Mouse (Mus musculus) C2C12 (cell line): ENCODE measurements around the gene Kif16b.

Source experiments
- CTCF ChIP-seq: IDR thresholded peaks from one replicate; pipeline ENCODE4 v1.5.1; 2011; ENCODE audit not compliant: control insufficient read depth, insufficient read depth, insufficient read length
- USF1 ChIP-seq: IDR thresholded peaks from one replicate; pipeline ENCODE4 v1.6.1; 2011; ENCODE audit warnings: low read depth, mild to moderate bottlenecking, control low read depth, moderate library complexity

DNA sequence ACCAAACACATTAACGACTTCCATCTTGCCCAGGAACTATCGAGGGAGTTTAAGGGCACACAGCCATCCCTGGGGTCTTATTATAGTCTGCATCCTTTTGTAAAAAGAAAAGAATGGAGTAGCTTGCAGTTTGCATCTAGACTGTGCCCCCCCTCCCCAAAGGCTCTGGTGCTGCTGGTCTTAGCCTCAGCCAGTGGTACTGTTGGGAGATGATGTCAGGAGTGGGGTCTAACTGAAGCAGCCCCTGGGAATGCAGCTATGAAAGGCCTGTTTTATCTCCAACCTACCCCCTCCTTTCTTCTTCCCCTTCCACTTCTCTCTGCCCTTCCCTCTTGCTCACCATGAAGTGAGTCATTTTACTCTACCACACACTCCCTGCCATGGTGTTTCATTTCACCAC, 298.1 kb downstream of the Kif16b start:
- TF ChIP-seq CTCF (no peak), USF1 (no peak)
